Mouse (Mus musculus) heart, postnatal 4 days (tissue): ENCODE data around the gene S100a11. TPM values are rescaled to one million over a fixed set of nuclear protein-coding genes. Genes with fewer than 3 reads are reported as not detected.
A peak's percentile ranks its signal among the peaks of the same experiment; 100 is the strongest.
"Not testable (repeated sequence)": the region's sequence is repeated elsewhere in the genome, so short reads cannot be mapped to it uniquely, and the experiment has no call there.

Source experiments
- DNase-seq: peaks from one replicate; pipeline ENCODE4 v3.0.0; 2021
- total RNA-seq, 2 experiments: library from RNA; stranded (reverse); gene quantifications; 2 replicates each; pipeline ENCODE4 v1.2.3; 2021

The S100a11 gene
- total RNA-seq, result 100 to 1,000 TPM; 243 to 300 TPM

GRCm38 (mm10) chr3:93520330-93521193 is at the start of gene S100a11:
Gene S100a11 (plus strand): TSS chr3:93520488.
- DNase-seq, result peak; percentile 68

GRCm38 (mm10) chr3:93480053-93480452 is 40.2 kb upstream of the S100a11 start:
- DNase-seq, result no peak

GRCm38 (mm10) chr3:93481982-93482616 is 38.2 kb upstream of the S100a11 start:
- no peak for DNase-seq

- DNase-seq, result no peak
Measured at GRCm38 (mm10) chr3:93485611-93486010, 34.7 kb upstream of the S100a11 start.

- DNase-seq, result no peak
Measured at GRCm38 (mm10) chr3:93488541-93488940, 31.7 kb upstream of the S100a11 start.

- DNase-seq, result no peak
Measured at GRCm38 (mm10) chr3:93492176-93492575, 28.1 kb upstream of the S100a11 start.

GRCm38 (mm10) chr3:93493992-93494391 is 26.3 kb upstream of the S100a11 start:
- DNase-seq, result peak; percentile 56

GRCm38 (mm10) chr3:93494774-93495173 is 25.5 kb upstream of the S100a11 start:
- not testable (repeated sequence) for DNase-seq

- no peak for DNase-seq
Measured at GRCm38 (mm10) chr3:93497131-93497530, 23.2 kb upstream of the S100a11 start.

GRCm38 (mm10) chr3:93499129-93499528 is 21.2 kb upstream of the S100a11 start:
- no peak for DNase-seq

GRCm38 (mm10) chr3:93504536-93505189 is 15.6 kb upstream of the S100a11 start:
- no peak for DNase-seq

GRCm38 (mm10) chr3:93505960-93506863 is 14.1 kb upstream of the S100a11 start:
- peak; percentile 12 for DNase-seq

GRCm38 (mm10) chr3:93506881-93507325 is 13.4 kb upstream of the S100a11 start:
- DNase-seq, result no peak

GRCm38 (mm10) chr3:93509301-93509700 is 11.0 kb upstream of the S100a11 start:
- no peak for DNase-seq

GRCm38 (mm10) chr3:93511036-93511435 is 9.3 kb upstream of the S100a11 start:
- DNase-seq, result no peak

GRCm38 (mm10) chr3:93511801-93512200 is 8.5 kb upstream of the S100a11 start:
- DNase-seq, result no peak

- DNase-seq, result no peak
Measured at GRCm38 (mm10) chr3:93512386-93513101, 7.7 kb upstream of the S100a11 start.

- DNase-seq, result no peak
Measured at GRCm38 (mm10) chr3:93514628-93515027, 5.7 kb upstream of the S100a11 start.

- DNase-seq, result no peak
Measured at GRCm38 (mm10) chr3:93517343-93517742, 2.9 kb upstream of the S100a11 start.

GRCm38 (mm10) chr3:93519856-93520329 is 395 bp upstream of the S100a11 start:
- no peak for DNase-seq

- no peak for DNase-seq
Measured at GRCm38 (mm10) chr3:93521462-93522057, 1.3 kb downstream of the S100a11 start.
